Mouse (Mus musculus) intestine, embryonic 16.5 days (tissue): ENCODE measurements around the gene Itga3. TPM values are rescaled to one million over a fixed set of nuclear protein-coding genes. Genes with fewer than 3 reads are reported as not detected.
A peak's percentile ranks its signal among the peaks of the same experiment; 100 is the strongest.

Source experiments
- ATAC-seq: fragments of 200-750 bp; cut with Nextera tagmentation; 2 replicates; pipeline ENCODE4 v1.8.0; 2017; ENCODE audit warnings: moderate TSS enrichment, moderate library complexity
- H3K27ac ChIP-seq: fragments of 300-500 bp; sonication (generic); 2 replicates; pipeline ENCODE4 v1.5.1; 2014; ENCODE audit warnings: mild to moderate bottlenecking, low read length
- H3K27me3 ChIP-seq: fragments of 300-500 bp; sonication (generic); replicated peaks from 2 replicates; pipeline ENCODE4 v1.6.1; 2014; ENCODE audit warnings: low read length, control low read depth, mixed read lengths; ENCODE audit not compliant: control insufficient read depth, insufficient read depth
- H3K36me3 ChIP-seq: fragments of 300-500 bp; sonication (generic); 2 replicates; pipeline ENCODE4 v1.6.1; 2014; ENCODE audit warnings: low read length, control low read depth; ENCODE audit not compliant: control insufficient read depth, insufficient read depth
- H3K4me1 ChIP-seq: fragments of 300-500 bp; sonication (generic); 2 replicates; pipeline ENCODE4 v1.6.1; 2014; ENCODE audit warnings: low read length, control low read depth, mixed read lengths; ENCODE audit not compliant: control insufficient read depth, insufficient read depth
- H3K4me2 ChIP-seq: fragments of 300-500 bp; sonication (generic); 2 replicates; pipeline ENCODE4 v1.6.1; 2014; ENCODE audit warnings: low read depth, low read length, control low read depth
- H3K4me3 ChIP-seq: fragments of 300-500 bp; sonication (generic); 2 replicates; pipeline ENCODE4 v1.5.1; 2014; ENCODE audit warnings: mild to moderate bottlenecking, low read length
- H3K9ac ChIP-seq: fragments of 300-500 bp; sonication (generic); 2 replicates; pipeline ENCODE4 v1.6.1; 2014; ENCODE audit warnings: low read depth, low read length
- H3K9me3 ChIP-seq: fragments of 300-500 bp; sonication (generic); 2 replicates; pipeline ENCODE4 v1.6.1; 2016; ENCODE audit warnings: low read length, control low read depth; ENCODE audit not compliant: control insufficient read depth
- WGBS: fragments of 180-500 bp; shearing (Covaris S2); extraction: QIAGEN DNeasy Blood & Tissue Kit; methylation state at CpG from one replicate; pipeline ENCODE4 v1.1.7; 2014; 5-methylcytosine and 5-hydroxymethylcytosine counted together
- polyA plus RNA-seq: library from polyadenylated mRNA; unstranded; fragments of >200 nt; fragmentation: Nextera tagmentation; extraction: Ambion mirVana; gene quantifications from 2 replicates; pipeline ENCODE4 v1.2.1, GENCODE M21; 2015

Gene Itga3
- polyA plus RNA-seq, 1 experiment from 2014 or later, result 35.7 TPM

DNA sequence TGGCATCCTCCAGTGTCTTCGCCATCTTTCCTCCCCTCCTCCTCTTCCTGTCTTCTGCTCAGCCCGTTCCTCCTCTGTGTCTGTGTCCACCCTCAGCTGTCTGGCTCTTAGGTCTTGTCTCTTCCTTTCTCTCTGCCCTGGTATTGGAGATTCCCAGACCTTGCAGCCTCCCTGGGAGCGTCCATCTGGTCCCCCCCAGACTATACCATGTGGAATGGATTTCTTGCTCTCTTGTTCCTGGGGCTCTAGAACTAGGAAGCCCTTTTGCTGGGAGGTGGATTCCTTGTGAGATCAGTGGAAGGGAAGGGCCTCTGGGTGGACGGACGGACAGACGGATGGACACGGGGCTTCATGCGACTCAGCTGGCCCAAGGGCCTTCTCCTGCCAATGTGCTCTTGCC is 80.5 kb downstream of the Itga3 start:
- no peak overlapping the region for H3K4me2 ChIP-seq
- no peak overlapping the region for H3K27ac ChIP-seq
- H3K4me3 ChIP-seq, result no peak overlapping the region
- H3K9ac ChIP-seq, result no peak overlapping the region
- peaks cover 7% of the 10 kb centered on the region; the same call in 1 of the 2 replicates for H3K36me3 ChIP-seq
- peaks cover 63% of the 10 kb centered on the region for H3K4me1 ChIP-seq
- no peaks in the 10 kb centered on the region for H3K9me3 ChIP-seq
- ATAC-seq, result no peak
- no peaks in the 10 kb centered on the region for H3K27me3 ChIP-seq
- 77% methylated on average over 8 of the region's 8 CpGs for WGBS

GRCm38 (mm10) chr11:94994947-94995772 is 81.4 kb downstream of the Itga3 start:
- Histone ChIP-seq H3K36me3 (peaks cover 5% of the 10 kb centered on the region; the same call in 1 of the 2 replicates), H3K4me2 (peak overlapping the region; percentile 97), H3K27ac (no peak overlapping the region), H3K4me3 (peak overlapping the region; percentile 12; the same call in 1 of the 2 replicates), H3K9ac (peak overlapping the region; percentile 89), H3K4me1 (peaks cover 61% of the 10 kb centered on the region), H3K9me3 (no peaks in the 10 kb centered on the region), H3K27me3 (no peaks in the 10 kb centered on the region)
- WGBS, result 81% methylated on average over 11 of the region's 11 CpGs
- ATAC-seq, result no peak

Other genes with a start within 250 kb of the Itga3 start
- 890 and 1,013 TPM in 2 replicates for gene Col1a1, start 140.6 kb downstream of the Itga3 start, polyA plus RNA-seq
- gene Hils1, start 109.2 kb downstream of the Itga3 start, polyA plus RNA-seq, result not detected in 2 replicates
- 0.26 and 0.36 TPM in 2 replicates for gene Sgca, start 100.5 kb downstream of the Itga3 start, polyA plus RNA-seq
- 5.2 and 5.6 TPM in 2 replicates for gene Ppp1r9b, start 85.8 kb downstream of the Itga3 start, polyA plus RNA-seq
- 13.2 and 13.6 TPM in 2 replicates for gene Samd14, start 66.9 kb downstream of the Itga3 start, polyA plus RNA-seq
- 42.2 and 48.2 TPM in 2 replicates for gene Pdk2, start 35.4 kb downstream of the Itga3 start, polyA plus RNA-seq
- gene Dlx3, start 43.3 kb upstream of the Itga3 start, polyA plus RNA-seq, result 0.64 and 0.71 TPM in 2 replicates
- gene Dlx4, start 69.5 kb upstream of the Itga3 start, polyA plus RNA-seq, result 0.11 and 0.12 TPM in 2 replicates
- not detected in 2 replicates for gene Tac4, start 184.7 kb upstream of the Itga3 start, polyA plus RNA-seq
- 61.1 and 64.5 TPM in 2 replicates for gene Kat7, start 233.4 kb upstream of the Itga3 start, polyA plus RNA-seq